Mouse (Mus musculus): ENCODE measurements around the gene Flywch2. TPM values are rescaled to one million over a fixed set of nuclear protein-coding genes. Genes with fewer than 3 reads are reported as not detected.

The Flywch2 gene
- polyA plus RNA-seq, 1 experiment from 2014 or later, result 96.5 TPM

- Histone ChIP-seq H3K4me3 (ENCODE audit: low read depth, low read length) (no peak overlapping the region), H3K27ac (ENCODE audit: low read depth, low read length) (no peak overlapping the region), H3K4me2 (ENCODE audit: low read depth, low read length) (no peak overlapping the region), H3K36me3 (ENCODE audit: control insufficient read depth, insufficient read depth, low read length) (peaks cover 26% of the 10 kb centered on the region), H3K4me1 (ENCODE audit: control insufficient read depth, insufficient read depth, low read length) (no peaks in the 10 kb centered on the region), H3K9ac (replicated peaks; ENCODE audit: low read depth, low read length) (no peak overlapping the region), H3K9me3 (ENCODE audit: control insufficient read depth, low read length) (no peaks in the 10 kb centered on the region), H3K27me3 (ENCODE audit: control insufficient read depth, insufficient read depth, low read length) (no peaks in the 10 kb centered on the region)
- WGBS, result 87% methylated on average over 11 of the region's 11 CpGs
- no peak for ATAC-seq (ENCODE audit: low read depth)
Measured at GRCm38 (mm10) chr17:23762976-23763375, 22.9 kb downstream of the Flywch2 start.

- H3K9ac ChIP-seq (replicated peaks; ENCODE audit: low read depth, low read length), result no peak overlapping the region
- no peaks in the 10 kb centered on the region for H3K9me3 ChIP-seq (ENCODE audit: control insufficient read depth, low read length)
- H3K4me3 ChIP-seq (ENCODE audit: low read depth, low read length), result no peak overlapping the region
- no peak for ATAC-seq (ENCODE audit: low read depth)
- H3K27me3 ChIP-seq (ENCODE audit: control insufficient read depth, insufficient read depth, low read length), result no peaks in the 10 kb centered on the region
- peaks cover 43% of the 10 kb centered on the region for H3K36me3 ChIP-seq (ENCODE audit: control insufficient read depth, insufficient read depth, low read length)
- H3K4me1 ChIP-seq (ENCODE audit: control insufficient read depth, insufficient read depth, low read length), result no peaks in the 10 kb centered on the region
- H3K4me2 ChIP-seq (ENCODE audit: low read depth, low read length), result no peak overlapping the region
- 97% methylated on average over 3 of the region's 3 CpGs for WGBS
- H3K27ac ChIP-seq (ENCODE audit: low read depth, low read length), result no peak overlapping the region
Measured at GRCm38 (mm10) chr17:23761155-23761554, 24.7 kb downstream of the Flywch2 start.

DNA sequence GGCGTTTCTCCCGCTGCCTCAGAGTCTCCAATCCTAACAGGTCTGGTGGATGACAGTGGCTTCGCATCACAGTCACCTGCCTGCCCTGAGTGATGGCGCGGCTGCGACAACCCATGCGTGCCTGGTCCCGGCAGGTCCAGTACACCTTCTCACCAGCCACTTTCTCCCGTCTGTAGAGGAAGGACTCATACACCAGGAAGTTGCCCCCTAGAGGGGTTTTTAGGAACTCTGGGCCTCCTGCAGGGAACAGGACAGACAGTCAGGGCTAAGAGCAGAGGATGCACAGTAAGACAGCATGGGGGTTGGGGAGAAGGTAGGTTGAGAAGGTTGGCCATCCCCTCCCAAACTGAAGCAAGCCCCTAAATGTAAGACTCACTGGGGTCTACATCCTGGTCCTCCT lies 25.6 kb downstream of the Flywch2 start:
- Histone ChIP-seq H3K27ac (ENCODE audit: low read depth, low read length) (no peak overlapping the region), H3K4me2 (ENCODE audit: low read depth, low read length) (no peak overlapping the region), H3K9ac (replicated peaks; ENCODE audit: low read depth, low read length) (no peak overlapping the region), H3K4me1 (ENCODE audit: control insufficient read depth, insufficient read depth, low read length) (no peaks in the 10 kb centered on the region), H3K4me3 (ENCODE audit: low read depth, low read length) (no peak overlapping the region), H3K27me3 (ENCODE audit: control insufficient read depth, insufficient read depth, low read length) (no peaks in the 10 kb centered on the region), H3K36me3 (ENCODE audit: control insufficient read depth, insufficient read depth, low read length) (peaks cover 52% of the 10 kb centered on the region), H3K9me3 (ENCODE audit: control insufficient read depth, low read length) (no peaks in the 10 kb centered on the region)
- ATAC-seq (ENCODE audit: low read depth), result no peak
- WGBS, result 97% methylated on average over 9 of the region's 9 CpGs

GRCm38 (mm10) chr17:23758801-23759200 lies 27.1 kb downstream of the Flywch2 start:
- 67% methylated on average over 8 of the region's 8 CpGs for WGBS
- Histone ChIP-seq H3K4me1 (ENCODE audit: control insufficient read depth, insufficient read depth, low read length) (no peaks in the 10 kb centered on the region), H3K9ac (replicated peaks; ENCODE audit: low read depth, low read length) (no peak overlapping the region), H3K36me3 (ENCODE audit: control insufficient read depth, insufficient read depth, low read length) (peaks cover 60% of the 10 kb centered on the region), H3K27ac (ENCODE audit: low read depth, low read length) (no peak overlapping the region), H3K4me2 (ENCODE audit: low read depth, low read length) (no peak overlapping the region), H3K27me3 (ENCODE audit: control insufficient read depth, insufficient read depth, low read length) (no peaks in the 10 kb centered on the region), H3K4me3 (ENCODE audit: low read depth, low read length) (no peak overlapping the region), H3K9me3 (ENCODE audit: control insufficient read depth, low read length) (no peaks in the 10 kb centered on the region)
- no peak for ATAC-seq (ENCODE audit: low read depth)

DNA sequence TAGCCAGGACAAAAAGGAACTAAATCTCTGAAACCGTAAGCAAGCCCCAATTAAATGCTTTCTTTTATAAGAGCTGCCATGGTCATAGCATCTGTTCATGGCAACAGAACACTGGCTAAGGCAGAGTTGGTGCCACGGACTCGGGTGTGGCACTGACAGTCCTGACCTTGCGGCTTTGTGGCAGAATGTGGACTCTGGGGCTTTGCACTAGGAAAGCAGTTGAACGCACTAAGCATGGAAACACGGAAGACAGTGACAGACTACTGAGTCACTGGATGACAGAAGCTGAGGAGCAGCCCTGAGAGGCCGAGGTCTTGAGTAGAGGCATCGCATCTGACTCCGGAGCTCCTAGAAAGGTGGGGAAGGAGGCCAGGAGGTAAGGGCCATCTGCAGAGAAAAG lies 28.3 kb downstream of the Flywch2 start:
- 93% methylated on average over 9 of the region's 9 CpGs for WGBS
- H3K9ac ChIP-seq (replicated peaks; ENCODE audit: low read depth, low read length), result no peak overlapping the region
- H3K27me3 ChIP-seq (ENCODE audit: control insufficient read depth, insufficient read depth, low read length), result no peaks in the 10 kb centered on the region
- no peak overlapping the region for H3K4me3 ChIP-seq (ENCODE audit: low read depth, low read length)
- no peaks in the 10 kb centered on the region for H3K4me1 ChIP-seq (ENCODE audit: control insufficient read depth, insufficient read depth, low read length)
- H3K9me3 ChIP-seq (ENCODE audit: control insufficient read depth, low read length), result no peaks in the 10 kb centered on the region
- H3K36me3 ChIP-seq (ENCODE audit: control insufficient read depth, insufficient read depth, low read length), result peaks cover 72% of the 10 kb centered on the region
- H3K4me2 ChIP-seq (ENCODE audit: low read depth, low read length), result no peak overlapping the region
- H3K27ac ChIP-seq (ENCODE audit: low read depth, low read length), result no peak overlapping the region
- ATAC-seq (ENCODE audit: low read depth), result no peak

GRCm38 (mm10) chr17:23755689-23756088 lies 30.2 kb downstream of the Flywch2 start:
- H3K9me3 ChIP-seq (ENCODE audit: control insufficient read depth, low read length), result no peaks in the 10 kb centered on the region
- no peak overlapping the region for H3K27ac ChIP-seq (ENCODE audit: low read depth, low read length)
- 95% methylated on average over 13 of the region's 13 CpGs for WGBS
- no peak overlapping the region for H3K9ac ChIP-seq (replicated peaks; ENCODE audit: low read depth, low read length)
- no peaks in the 10 kb centered on the region for H3K4me1 ChIP-seq (ENCODE audit: control insufficient read depth, insufficient read depth, low read length)
- no peak overlapping the region for H3K4me2 ChIP-seq (ENCODE audit: low read depth, low read length)
- no peak for ATAC-seq (ENCODE audit: low read depth)
- H3K4me3 ChIP-seq (ENCODE audit: low read depth, low read length), result no peak overlapping the region
- H3K27me3 ChIP-seq (ENCODE audit: control insufficient read depth, insufficient read depth, low read length), result no peaks in the 10 kb centered on the region
- H3K36me3 ChIP-seq (ENCODE audit: control insufficient read depth, insufficient read depth, low read length), result peaks cover 68% of the 10 kb centered on the region

DNA sequence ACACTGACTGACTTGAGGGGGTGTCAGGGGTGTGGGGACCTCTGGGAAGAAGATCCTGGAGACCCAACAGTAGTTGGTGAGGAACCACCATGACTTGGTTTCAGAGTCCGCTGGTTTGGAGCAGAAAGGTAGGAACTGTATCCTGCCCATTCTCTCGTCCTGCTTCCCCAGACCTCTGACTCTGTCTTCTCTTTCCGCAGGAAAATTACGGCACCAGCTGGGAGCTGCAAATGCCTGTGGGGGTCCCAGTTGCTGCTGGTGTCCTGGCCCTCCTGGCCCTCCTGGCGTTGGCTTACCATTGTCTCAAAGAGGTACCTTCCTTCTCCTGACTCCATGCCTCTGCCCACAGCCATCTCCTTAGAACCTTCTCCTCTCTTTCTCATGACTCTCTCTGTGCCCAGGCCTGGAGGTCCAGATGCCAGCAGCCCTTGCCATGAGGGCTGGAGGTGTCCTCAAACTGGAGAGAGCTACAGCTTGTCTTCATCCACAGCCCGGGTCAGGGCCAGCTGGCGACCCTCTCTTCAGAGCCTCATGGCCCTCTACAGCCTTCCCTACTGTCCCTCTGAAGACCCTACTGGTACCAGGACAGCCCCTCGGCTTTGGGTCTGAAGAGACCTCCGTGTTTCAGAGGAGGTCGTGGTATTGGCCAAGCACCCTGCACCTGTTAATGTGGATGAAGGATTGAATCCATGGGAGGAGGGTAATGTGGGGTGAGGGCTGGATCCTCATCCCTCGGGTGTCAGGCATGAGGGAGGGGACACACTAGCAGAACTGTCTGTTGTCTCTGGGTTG lies 36.3 kb downstream of the Flywch2 start:
- ATAC-seq (ENCODE audit: low read depth), result no peak
- 80% methylated on average over 11 of the region's 11 CpGs for WGBS
- no peaks in the 10 kb centered on the region for H3K9me3 ChIP-seq (ENCODE audit: control insufficient read depth, low read length)
- no peak overlapping the region for H3K4me3 ChIP-seq (ENCODE audit: low read depth, low read length)
- H3K4me2 ChIP-seq (ENCODE audit: low read depth, low read length), result no peak overlapping the region
- H3K9ac ChIP-seq (replicated peaks; ENCODE audit: low read depth, low read length), result no peak overlapping the region
- H3K27me3 ChIP-seq (ENCODE audit: control insufficient read depth, insufficient read depth, low read length), result peaks cover 6% of the 10 kb centered on the region
- H3K4me1 ChIP-seq (ENCODE audit: control insufficient read depth, insufficient read depth, low read length), result peaks cover 13% of the 10 kb centered on the region; the same call in 1 of the 2 replicates
- H3K27ac ChIP-seq (ENCODE audit: low read depth, low read length), result no peak overlapping the region
- peaks cover 23% of the 10 kb centered on the region for H3K36me3 ChIP-seq (ENCODE audit: control insufficient read depth, insufficient read depth, low read length)

GRCm38 (mm10) chr17:23748631-23749391 lies 37.1 kb downstream of the Flywch2 start:
- H3K9me3 ChIP-seq (ENCODE audit: control insufficient read depth, low read length), result no peaks in the 10 kb centered on the region
- peaks cover 10% of the 10 kb centered on the region for H3K27me3 ChIP-seq (ENCODE audit: control insufficient read depth, insufficient read depth, low read length)
- H3K4me3 ChIP-seq (ENCODE audit: low read depth, low read length), result no peak overlapping the region
- 35% methylated on average over 10 of the region's 10 CpGs for WGBS
- H3K9ac ChIP-seq (replicated peaks; ENCODE audit: low read depth, low read length), result no peak overlapping the region
- peaks cover 18% of the 10 kb centered on the region for H3K36me3 ChIP-seq (ENCODE audit: control insufficient read depth, insufficient read depth, low read length)
- peaks cover 13% of the 10 kb centered on the region; the same call in 1 of the 2 replicates for H3K4me1 ChIP-seq (ENCODE audit: control insufficient read depth, insufficient read depth, low read length)
- no peak for ATAC-seq (ENCODE audit: low read depth)
- no peak overlapping the region for H3K4me2 ChIP-seq (ENCODE audit: low read depth, low read length)
- H3K27ac ChIP-seq (ENCODE audit: low read depth, low read length), result no peak overlapping the region

DNA sequence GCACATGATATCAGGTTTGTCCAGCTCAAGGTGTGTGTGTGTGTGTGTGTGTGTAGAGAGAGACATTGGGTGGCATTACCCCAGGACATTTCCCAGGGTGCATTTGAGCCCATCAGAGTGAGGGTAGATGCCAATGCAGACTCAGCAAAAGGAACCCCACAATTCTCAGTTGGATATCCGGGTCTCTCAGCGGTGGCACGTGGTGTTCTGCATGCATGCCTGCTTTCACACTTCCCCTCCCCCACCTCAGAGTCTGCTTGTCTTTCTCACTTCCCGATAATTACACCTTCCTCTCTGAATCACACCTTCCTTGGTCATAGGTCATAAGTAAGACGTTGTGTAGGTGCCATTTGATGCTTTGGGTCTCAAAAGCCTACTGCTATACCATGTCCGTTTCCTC lies 37.9 kb downstream of the Flywch2 start:
- peaks cover 13% of the 10 kb centered on the region; the same call in 1 of the 2 replicates for H3K4me1 ChIP-seq (ENCODE audit: control insufficient read depth, insufficient read depth, low read length)
- H3K36me3 ChIP-seq (ENCODE audit: control insufficient read depth, insufficient read depth, low read length), result peaks cover 10% of the 10 kb centered on the region
- WGBS, result 36% methylated on average over 6 of the region's 6 CpGs
- H3K27me3 ChIP-seq (ENCODE audit: control insufficient read depth, insufficient read depth, low read length), result peaks cover 18% of the 10 kb centered on the region
- no peak overlapping the region for H3K4me2 ChIP-seq (ENCODE audit: low read depth, low read length)
- no peak for ATAC-seq (ENCODE audit: low read depth)
- H3K27ac ChIP-seq (ENCODE audit: low read depth, low read length), result no peak overlapping the region
- no peak overlapping the region for H3K9ac ChIP-seq (replicated peaks; ENCODE audit: low read depth, low read length)
- H3K4me3 ChIP-seq (ENCODE audit: low read depth, low read length), result no peak overlapping the region
- H3K9me3 ChIP-seq (ENCODE audit: control insufficient read depth, low read length), result no peaks in the 10 kb centered on the region
